Mouse (Mus musculus) MEL (cell line): Measurements from ENCODE around the gene Mocs1.

Source experiments
- SIN3A ChIP-seq: IDR thresholded peaks from 2 replicates; pipeline ENCODE4 v1.6.1; 2012; ENCODE audit warnings: low read length, improper control_type of control experiment, inconsistent platforms
- USF1 ChIP-seq: IDR thresholded peaks from 2 replicates; pipeline ENCODE4 v1.6.1; 2014; ENCODE audit warnings: low read depth, mild to moderate bottlenecking, inconsistent platforms, low read length, improper control_type of control experiment, moderate library complexity

DNA sequence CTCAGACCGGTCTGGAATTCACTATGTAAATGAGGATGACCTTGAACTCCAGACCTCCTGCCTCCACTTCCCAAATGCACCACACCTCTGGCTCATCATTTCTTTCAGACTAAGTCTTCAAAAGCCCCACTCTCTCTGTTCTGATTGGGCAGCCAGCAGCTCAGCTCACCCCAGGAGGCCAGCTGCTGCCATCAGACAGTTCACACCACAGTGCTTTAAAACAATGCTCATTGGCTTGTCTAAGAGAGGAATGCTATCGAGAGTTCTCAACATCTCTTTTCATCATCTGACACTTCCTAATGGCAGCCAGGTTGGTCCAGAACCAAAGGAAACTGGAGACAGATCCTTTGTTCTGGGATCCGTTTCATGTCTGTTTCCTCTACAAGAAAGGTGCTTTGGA, 70.0 kb downstream of the Mocs1 start:
- TF ChIP-seq SIN3A (no peak), USF1 (no peak)
